Mouse (Mus musculus) embryonic fibroblast, embryonic 13.5 days (primary cell): ENCODE measurements around the gene Vegfa.

Source experiments
- CTCF ChIP-seq: IDR thresholded peaks from 2 replicates; pipeline ENCODE4 v1.5.1; 2011; ENCODE audit warnings: mild to moderate bottlenecking, control low read depth, low read length, moderate library complexity, borderline replicate concordance; ENCODE audit not compliant: insufficient read depth
- POLR2A ChIP-seq: IDR thresholded peaks from 2 replicates; pipeline ENCODE4 v1.6.1; 2011; ENCODE audit warnings: low read depth, mild to moderate bottlenecking, control low read depth, low read length, moderate library complexity

DNA sequence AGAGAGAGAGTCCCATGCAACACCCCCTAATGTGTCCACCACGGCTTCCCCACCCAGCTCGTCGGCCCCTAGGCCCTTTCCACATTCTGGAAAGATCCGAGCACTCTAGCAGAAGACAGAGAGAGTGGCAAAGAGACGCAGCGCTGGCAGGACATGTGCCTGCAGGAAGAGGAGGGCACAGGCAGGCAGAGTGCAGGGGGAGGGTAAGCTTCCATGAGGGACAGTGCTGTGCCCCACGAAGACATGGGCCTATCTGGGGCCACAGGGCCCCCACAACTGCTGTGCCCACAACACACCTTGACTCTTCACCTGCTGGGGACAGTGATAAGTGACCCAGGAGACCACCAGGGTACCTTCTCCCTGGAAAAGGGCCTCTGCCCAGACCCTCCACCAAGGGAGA, 11.0 kb downstream of the Vegfa start:
- TF ChIP-seq CTCF = no peak
- TF ChIP-seq POLR2A = no peak
